Mouse (Mus musculus): ENCODE results near the gene Rbm4.

GRCm38 (mm10) chr19:4745681-4746080, 48.0 kb downstream of the Rbm4 start:
- no peak for TF ChIP-seq CTCF (conservative IDR thresholded peaks at IDR 0.05 in 1 of 2, IDR thresholded peaks at IDR 0.05 in 1 of 2; ENCODE audit: low read depth in 2 of 2, low read length in 2 of 2)
- TF ChIP-seq MAX (IDR thresholded peaks at IDR 0.05; ENCODE audit: low read length): no peak
- no peak for TF ChIP-seq POLR2A (IDR thresholded peaks at IDR 0.05; ENCODE audit: low read depth, low read length)
- TF ChIP-seq E2F4 (IDR thresholded peaks at IDR 0.05; ENCODE audit: insufficient replicate concordance, low read depth, low read length): no peak
- TF ChIP-seq UBTF (IDR thresholded peaks at IDR 0.05; ENCODE audit: low read depth, low read length): no peak
- TF ChIP-seq MAFK (IDR thresholded peaks at IDR 0.05; ENCODE audit: insufficient replicate concordance, low read length): no peak
- no peak for TF ChIP-seq MXI1 (IDR thresholded peaks at IDR 0.05; ENCODE audit: low read depth, low read length)
- no peak for TF ChIP-seq KAT2A (IDR thresholded peaks at IDR 0.05; ENCODE audit: insufficient replicate concordance, low read length)
- no peak for TF ChIP-seq ZNF384 (IDR thresholded peaks at IDR 0.05; ENCODE audit: low read depth, low read length)
- TF ChIP-seq ZC3H11A (IDR thresholded peaks at IDR 0.05; ENCODE audit: low read depth, low read length): no peak
- TF ChIP-seq TCF12 (IDR thresholded peaks at IDR 0.05; ENCODE audit: low read depth, low read length): no peak
- TF ChIP-seq POLR2AphosphoS2 (IDR thresholded peaks at IDR 0.05; ENCODE audit: low read depth, low read length): no peak
- TF ChIP-seq NELFE (IDR thresholded peaks at IDR 0.05; ENCODE audit: low read depth, low read length): no peak
- no peak for TF ChIP-seq EP300 (IDR thresholded peaks at IDR 0.05; ENCODE audit: low read length)

Data from CH12.LX (cell line).